Mouse (Mus musculus) hematopoietic stem cell, adult 5-6 weeks (primary cell): ENCODE results near the gene Prkcsh. TPM values are rescaled to one million over a fixed set of nuclear protein-coding genes. Genes with fewer than 3 reads are reported as not detected.

Experiments used
- ATAC-seq, 2 experiments: fragments of 125-278 bp in 1 of 2; replicated peaks in 1 of 2; 2 replicates each; pipeline ENCODE4 v1.8.0; 2016 to 2017; ENCODE audit warnings: inconsistent platforms in 2 of 2, mild to moderate bottlenecking in 2 of 2, moderate number of reproducible peaks in 2 of 2, low read depth in 1 of 2, moderate TSS enrichment in 1 of 2; ENCODE audit not compliant: low FRiP score in 2 of 2, poor library complexity in 2 of 2, severe bottlenecking in 2 of 2, insufficient read depth in 1 of 2, low TSS enrichment in 1 of 2
- total RNA-seq: library from RNA; stranded (forward); fragments of 172-1452, 232-1000 nt; gene quantifications from 2 replicates; pipeline ENCODE4 v1.2.3, GENCODE M21; 2017

Gene Prkcsh
- total RNA-seq, 1 experiment from 2014 or later, result 110 TPM

- ATAC-seq, result no peak
These were observed 22.0 kb downstream of the Prkcsh start for GRCm38 (mm10) chr9:22024592-22024991.

DNA sequence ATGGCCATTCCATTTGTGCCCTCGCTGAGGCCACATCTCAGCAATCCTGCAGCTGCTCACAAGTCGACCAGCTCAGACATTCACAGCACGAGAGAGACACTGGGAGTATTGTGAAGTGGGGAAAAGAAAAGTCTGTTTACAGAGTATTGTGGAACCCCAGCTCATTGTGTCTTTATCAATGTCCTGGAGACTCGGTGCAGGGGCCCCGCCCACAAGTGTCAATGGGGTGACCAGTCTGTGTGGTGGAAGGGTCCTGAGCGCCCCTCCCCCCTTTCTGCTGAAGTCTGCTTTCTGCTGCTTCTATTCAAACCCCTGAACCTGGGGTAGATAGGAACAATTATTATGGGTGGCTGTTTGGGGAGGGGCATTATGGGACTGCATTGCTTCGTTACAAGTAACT lies 25.9 kb downstream of the Prkcsh start:
- ATAC-seq, result no peak

- no peak for ATAC-seq
These were observed 27.8 kb downstream of the Prkcsh start for GRCm38 (mm10) chr9:22030386-22030785.

- ATAC-seq, result no peak
These were observed 32.9 kb downstream of the Prkcsh start for GRCm38 (mm10) chr9:22035300-22036044.

- no peak for ATAC-seq
These were observed 35.2 kb downstream of the Prkcsh start for GRCm38 (mm10) chr9:22037826-22038225.

- no peak for ATAC-seq
These were observed 39.2 kb downstream of the Prkcsh start for GRCm38 (mm10) chr9:22041832-22042231.

GRCm38 (mm10) chr9:22047329-22047728 lies 44.7 kb downstream of the Prkcsh start:
- ATAC-seq, result no peak

DNA sequence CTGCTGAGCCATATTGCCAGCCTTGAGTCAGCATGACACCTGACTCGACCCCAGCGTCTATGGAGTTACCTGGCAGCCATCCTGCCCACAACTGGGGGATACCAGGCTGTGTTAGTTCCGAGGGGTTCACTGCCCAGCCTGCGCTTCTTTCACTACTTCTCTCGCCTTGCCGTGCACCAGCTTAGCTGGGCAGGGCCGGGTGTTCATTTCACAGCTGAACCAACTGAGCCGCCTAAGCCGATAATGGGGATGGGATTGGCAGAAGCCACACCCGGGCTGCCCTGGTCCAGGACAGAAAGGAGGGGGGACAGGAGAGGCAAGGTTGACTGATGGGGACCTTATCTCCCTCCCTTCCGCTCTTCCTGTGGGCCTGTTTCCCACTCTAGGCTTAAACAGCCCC lies 46.7 kb downstream of the Prkcsh start:
- no peak for ATAC-seq

DNA sequence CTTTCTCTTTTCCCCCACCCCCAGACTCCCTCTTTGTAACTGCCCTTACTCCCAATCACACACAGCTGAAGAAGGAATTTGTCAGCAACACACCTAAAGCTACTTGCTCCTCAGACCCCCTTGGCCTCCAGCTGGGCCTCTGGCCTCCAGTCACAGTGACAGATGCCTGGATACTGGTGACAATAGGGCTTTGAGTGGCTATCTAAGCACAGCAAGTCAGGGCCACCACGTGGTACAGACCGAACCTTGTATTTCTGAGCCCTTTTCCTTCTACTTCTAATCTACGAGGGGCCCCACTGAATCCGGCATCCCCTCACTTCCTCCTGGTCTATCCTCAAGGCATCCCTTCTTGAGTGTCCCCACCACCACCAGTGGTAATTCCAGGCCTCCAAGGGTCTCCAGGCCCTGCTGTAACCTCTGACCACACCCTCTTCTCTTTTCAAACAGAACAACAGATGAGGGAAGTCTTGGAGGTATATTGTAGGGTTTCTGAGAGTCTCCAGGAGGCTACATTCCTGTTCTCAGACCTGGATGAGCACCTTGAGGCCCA lies 47.2 kb downstream of the Prkcsh start:
- ATAC-seq, result no peak

GRCm38 (mm10) chr9:22050351-22050889 lies 47.8 kb downstream of the Prkcsh start:
- ATAC-seq, result peak; percentile 17 to 22; a peak in 1 of 4 replicates

- ATAC-seq, result no peak
These were observed 48.8 kb downstream of the Prkcsh start for GRCm38 (mm10) chr9:22051161-22051957.

DNA sequence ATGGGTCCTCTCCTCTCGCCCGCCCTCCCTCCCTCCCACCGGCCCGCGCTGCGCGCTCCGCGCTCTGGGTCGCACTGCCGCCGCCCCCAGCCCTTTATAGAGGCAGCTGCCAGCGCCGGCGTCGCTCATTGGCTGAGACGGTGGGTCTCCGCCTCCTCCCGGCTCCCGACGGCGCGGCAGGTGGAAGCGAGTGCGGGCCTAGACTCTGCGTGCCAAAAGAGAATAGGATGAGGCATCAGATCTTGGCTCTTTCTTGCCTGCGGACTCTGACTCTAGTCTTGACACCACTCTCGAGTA lies 49.3 kb downstream of the Prkcsh start, which contains the start of gene Elavl3:
TSS of gene Elavl3 (minus strand) at position 66 of the 297 bp plus-strand sequence.
- no peak for ATAC-seq

GRCm38 (mm10) chr9:22053657-22054056 lies 51.1 kb downstream of the Prkcsh start:
- no peak for ATAC-seq

- peak; percentile 70 to 74 for ATAC-seq
These were observed 51.9 kb downstream of the Prkcsh start for GRCm38 (mm10) chr9:22054411-22055076.

GRCm38 (mm10) chr9:22055713-22056112 lies 53.1 kb downstream of the Prkcsh start:
- no peak for ATAC-seq

- ATAC-seq, result no peak
These were observed 53.8 kb downstream of the Prkcsh start for GRCm38 (mm10) chr9:22056303-22056910.

GRCm38 (mm10) chr9:22057031-22057517 lies 54.5 kb downstream of the Prkcsh start:
- ATAC-seq, result no peak
